Mouse (Mus musculus) lung, embryonic 16.5 days (tissue): ENCODE results near the gene Rfx6. TPM values are rescaled to one million over a fixed set of nuclear protein-coding genes. Genes with fewer than 3 reads are reported as not detected.

Experiments used
- ATAC-seq: fragments of 200-750 bp; cut with Nextera tagmentation; 2 replicates; pipeline ENCODE4 v1.8.0; 2017; ENCODE audit warnings: low read depth, mild to moderate bottlenecking, moderate library complexity
- H3K27ac ChIP-seq: fragments of 300-500 bp; sonication (generic); 2 replicates; pipeline ENCODE4 v1.5.1; 2014; ENCODE audit warnings: mild to moderate bottlenecking, control low read depth, low read length
- H3K27me3 ChIP-seq: fragments of 300-500 bp; sonication (generic); 2 replicates; pipeline ENCODE4 v1.6.1; 2014; ENCODE audit warnings: low read depth, low read length, mixed read lengths; ENCODE audit not compliant: control insufficient read depth, insufficient read depth
- H3K36me3 ChIP-seq: fragments of 300-500 bp; sonication (generic); 2 replicates; pipeline ENCODE4 v1.6.1; 2014; ENCODE audit warnings: low read length; ENCODE audit not compliant: control insufficient read depth, insufficient read depth
- H3K4me1 ChIP-seq: fragments of 300-500 bp; sonication (generic); replicated peaks from 2 replicates; pipeline ENCODE4 v1.6.1; 2014; ENCODE audit warnings: low read length, mixed read lengths; ENCODE audit not compliant: control insufficient read depth, insufficient read depth
- H3K4me2 ChIP-seq: fragments of 300-500 bp; sonication (generic); 2 replicates; pipeline ENCODE4 v1.6.1; 2014; ENCODE audit warnings: low read depth, low read length, control low read depth
- H3K4me3 ChIP-seq: fragments of 300-500 bp; sonication (generic); 2 replicates; pipeline ENCODE4 v1.5.1; 2014; ENCODE audit warnings: mild to moderate bottlenecking, low read length, control low read depth
- H3K9ac ChIP-seq: fragments of 300-500 bp; sonication (generic); 2 replicates; pipeline ENCODE4 v1.6.1; 2014; ENCODE audit warnings: low read length, control low read depth
- H3K9me3 ChIP-seq: fragments of 300-500 bp; sonication (generic); 2 replicates; pipeline ENCODE4 v1.6.1; 2016; ENCODE audit warnings: low read length; ENCODE audit not compliant: control insufficient read depth
- WGBS: fragments of 180-500 bp; shearing (Covaris S2); extraction: QIAGEN DNeasy Blood & Tissue Kit; methylation state at CpG from one replicate; pipeline ENCODE4 v1.1.7; 2014; 5-methylcytosine and 5-hydroxymethylcytosine counted together
- polyA plus RNA-seq: library from polyadenylated mRNA; unstranded; fragments of >200 nt; fragmentation: Nextera tagmentation; extraction: Ambion mirVana; gene quantifications from 2 replicates; pipeline ENCODE4 v1.2.1, GENCODE M21; 2015

The Rfx6 gene
- polyA plus RNA-seq, result 0.08 TPM in 1 of 2 replicates, not detected in the other

GRCm38 (mm10) chr10:51677548-51678250 is at the start of gene Rfx6:
Gene Rfx6 (plus strand): TSS chr10:51677756.
- ATAC-seq, result peak; percentile 81
- Histone ChIP-seq H3K36me3 (no peaks in the 10 kb centered on the region), H3K4me1 (no peaks in the 10 kb centered on the region; the same call in 1 of the 2 replicates), H3K4me3 (peak within 1 kb of the TSS; percentile 43), H3K4me2 (peak within 1 kb of the TSS; percentile 73), H3K9me3 (no peaks in the 10 kb centered on the region), H3K9ac (peak within 1 kb of the TSS; percentile 13; the same call in 1 of the 2 replicates), H3K27ac (no peak within 1 kb of the TSS), H3K27me3 (peaks cover 20% of the 10 kb centered on the region)
- WGBS, result under 1% methylated on average over 38 of the region's 38 CpGs

GRCm38 (mm10) chr10:51631411-51632136 is 46.0 kb upstream of the Rfx6 start, which contains the start of gene Gprc6a:
Gene Gprc6a (minus strand): TSS chr10:51631461.
- Histone ChIP-seq H3K27ac (peak within 1 kb of the TSS; percentile 85), H3K4me2 (peak within 1 kb of the TSS; percentile 11; the same call in 1 of the 2 replicates), H3K9ac (no peak within 1 kb of the TSS), H3K4me1 (0 out of 2 replicates have a peak, but pooled peaks cover 3% of the 10 kb centered on the region), H3K4me3 (no peak within 1 kb of the TSS), H3K36me3 (no peaks in the 10 kb centered on the region), H3K9me3 (no peaks in the 10 kb centered on the region), H3K27me3 (no peaks in the 10 kb centered on the region)
- 14% methylated on average over 8 of the region's 8 CpGs for WGBS
- peak; percentile 97 for ATAC-seq

GRCm38 (mm10) chr10:51649506-51650221 is 27.9 kb upstream of the Rfx6 start:
- H3K4me1 ChIP-seq, result no peaks in the 10 kb centered on the region
- no peaks in the 10 kb centered on the region for H3K36me3 ChIP-seq
- H3K4me3 ChIP-seq, result no peak overlapping the region
- H3K27ac ChIP-seq, result no peak overlapping the region
- peak; percentile 71; the same call in 1 of the 2 replicates for ATAC-seq
- H3K27me3 ChIP-seq, result no peaks in the 10 kb centered on the region
- H3K9me3 ChIP-seq, result no peaks in the 10 kb centered on the region
- 34% methylated on average over 3 of the region's 3 CpGs for WGBS
- H3K9ac ChIP-seq, result no peak overlapping the region
- no peak overlapping the region for H3K4me2 ChIP-seq

- Histone ChIP-seq H3K4me2 (no peak overlapping the region), H3K27me3 (no peaks in the 10 kb centered on the region), H3K4me3 (no peak overlapping the region), H3K27ac (no peak overlapping the region), H3K9ac (no peak overlapping the region), H3K9me3 (no peaks in the 10 kb centered on the region), H3K36me3 (no peaks in the 10 kb centered on the region), H3K4me1 (no peaks in the 10 kb centered on the region)
- 54% methylated on average over 1 of the region's 1 CpGs for WGBS
- ATAC-seq, result no peak
Observed at GRCm38 (mm10) chr10:51657324-51657723, 20.2 kb upstream of the Rfx6 start.

- Histone ChIP-seq H3K27ac (no peak overlapping the region), H3K4me2 (no peak overlapping the region), H3K4me1 (no peaks in the 10 kb centered on the region), H3K27me3 (no peaks in the 10 kb centered on the region), H3K9me3 (no peaks in the 10 kb centered on the region), H3K36me3 (no peaks in the 10 kb centered on the region), H3K9ac (no peak overlapping the region), H3K4me3 (no peak overlapping the region)
- ATAC-seq, result no peak
Observed at GRCm38 (mm10) chr10:51669334-51669733, 8.2 kb upstream of the Rfx6 start.

- H3K27me3 ChIP-seq, result peaks cover 4% of the 10 kb centered on the region
- no peak for ATAC-seq
- no peak overlapping the region for H3K9ac ChIP-seq
- 75% methylated on average over 4 of the region's 4 CpGs for WGBS
- no peak overlapping the region for H3K27ac ChIP-seq
- no peaks in the 10 kb centered on the region for H3K36me3 ChIP-seq
- H3K4me1 ChIP-seq, result no peaks in the 10 kb centered on the region
- no peak overlapping the region for H3K4me2 ChIP-seq
- H3K9me3 ChIP-seq, result no peaks in the 10 kb centered on the region
- H3K4me3 ChIP-seq, result no peak overlapping the region
Observed at GRCm38 (mm10) chr10:51671583-51671982, 6.0 kb upstream of the Rfx6 start.

- Histone ChIP-seq H3K4me1 (no peaks in the 10 kb centered on the region), H3K4me3 (no peak overlapping the region), H3K27me3 (peaks cover 8% of the 10 kb centered on the region), H3K9me3 (no peaks in the 10 kb centered on the region), H3K27ac (no peak overlapping the region), H3K36me3 (no peaks in the 10 kb centered on the region), H3K4me2 (no peak overlapping the region), H3K9ac (no peak overlapping the region)
- 0 out of 2 replicates have a peak, but pooled peaks have one; percentile 28 for ATAC-seq
- 55% methylated on average over 1 of the region's 1 CpGs for WGBS
Observed at GRCm38 (mm10) chr10:51672082-51672779, 5.3 kb upstream of the Rfx6 start.

- no peak for ATAC-seq
- H3K36me3 ChIP-seq, result no peaks in the 10 kb centered on the region
- peaks cover 20% of the 10 kb centered on the region for H3K27me3 ChIP-seq
- 6% methylated on average over 10 of the region's 10 CpGs for WGBS
- no peaks in the 10 kb centered on the region; the same call in 1 of the 2 replicates for H3K4me1 ChIP-seq
- H3K4me3 ChIP-seq, result peak overlapping the region; percentile 43
- H3K9ac ChIP-seq, result no peak overlapping the region
- no peak overlapping the region for H3K27ac ChIP-seq
- peak overlapping the region; percentile 73 for H3K4me2 ChIP-seq
- no peaks in the 10 kb centered on the region for H3K9me3 ChIP-seq
Observed at GRCm38 (mm10) chr10:51678251-51678639, 689 bp downstream of the Rfx6 start.
